Mouse (Mus musculus): ENCODE data around the gene 4930469K13Rik. TPM values are rescaled to one million over a fixed set of nuclear protein-coding genes. Genes with fewer than 3 reads are reported as not detected.

Gene 4930469K13Rik
- polyA plus RNA-seq, 1 experiment from 2014 or later, result not detected

DNA sequence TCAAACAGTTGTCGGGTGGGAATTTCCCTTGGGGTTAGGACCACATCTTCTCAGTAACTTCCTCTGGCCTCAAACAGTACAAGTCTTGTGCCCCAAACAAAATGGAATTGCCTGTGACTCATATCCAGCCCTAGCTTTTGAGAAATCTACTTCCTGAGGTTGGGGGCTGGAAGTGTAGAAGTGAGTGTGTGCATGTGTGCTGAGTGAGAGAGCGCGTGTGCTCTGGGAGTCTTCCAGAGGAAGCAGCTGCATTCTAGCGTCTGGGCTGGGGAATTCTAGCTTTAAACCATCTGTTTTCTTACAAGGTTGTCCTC, 87.5 kb downstream of the 4930469K13Rik start:
- no peak for ATAC-seq (ENCODE audit: low FRiP score, low TSS enrichment)
- Histone ChIP-seq H3K36me3 (ENCODE audit: control insufficient read depth, insufficient read depth, low read length) (no peaks in the 10 kb centered on the region), H3K27me3 (ENCODE audit: control insufficient read depth, insufficient read depth, low read length) (no peaks in the 10 kb centered on the region), H3K9me3 (ENCODE audit: control insufficient read depth, low read length) (no peaks in the 10 kb centered on the region), H3K4me3 (replicated peaks; ENCODE audit: low read depth, low read length) (no peak overlapping the region), H3K4me1 (ENCODE audit: control insufficient read depth, insufficient read depth, low read length) (no peaks in the 10 kb centered on the region), H3K27ac (replicated peaks; ENCODE audit: low read depth, low read length) (no peak overlapping the region), H3K4me2 (ENCODE audit: low read length) (no peak overlapping the region), H3K9ac (replicated peaks; ENCODE audit: low read length) (no peak overlapping the region)
- DNase-seq, result no peak
- 83% methylated on average over 4 of the region's 4 CpGs for WGBS

DNA sequence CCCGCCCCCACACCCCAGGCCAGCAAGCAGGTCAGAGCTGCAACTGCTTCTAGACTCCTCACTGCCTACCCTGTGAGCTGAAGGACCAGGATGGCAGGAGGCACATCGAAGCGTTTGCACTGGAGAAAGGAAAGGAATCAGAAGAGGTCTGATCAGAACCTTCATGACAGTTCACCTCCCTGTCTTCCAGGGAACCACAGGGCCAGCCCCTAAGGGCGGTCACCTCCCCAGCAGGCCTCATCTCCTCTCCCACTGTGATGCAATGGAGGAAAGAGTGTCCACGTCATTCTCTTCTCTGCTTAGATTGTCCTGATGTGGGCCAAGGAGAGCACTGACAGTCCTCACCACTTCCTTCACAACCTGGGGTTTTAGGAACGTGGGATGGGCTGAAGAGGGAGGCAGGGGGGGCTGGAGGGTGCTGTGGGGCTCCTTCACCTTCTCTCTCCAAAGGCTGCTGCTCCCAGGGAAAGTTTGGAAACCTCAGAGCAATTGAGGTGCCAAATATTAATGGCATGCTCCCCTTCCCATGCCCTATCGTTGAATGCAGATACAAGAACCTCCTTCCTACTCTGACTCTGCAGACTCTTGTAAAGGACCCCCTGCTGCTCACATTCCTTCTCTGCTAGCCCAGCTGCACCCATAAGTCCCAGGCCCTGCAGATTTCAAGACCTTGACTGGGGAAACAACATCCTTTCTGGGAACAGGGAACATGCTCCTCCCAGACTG, 88.1 kb downstream of the 4930469K13Rik start:
- Histone ChIP-seq H3K4me1 (ENCODE audit: control insufficient read depth, insufficient read depth, low read length) (no peaks in the 10 kb centered on the region), H3K9ac (replicated peaks; ENCODE audit: low read length) (no peak overlapping the region), H3K4me2 (ENCODE audit: low read length) (no peak overlapping the region), H3K27ac (replicated peaks; ENCODE audit: low read depth, low read length) (no peak overlapping the region), H3K27me3 (ENCODE audit: control insufficient read depth, insufficient read depth, low read length) (no peaks in the 10 kb centered on the region), H3K4me3 (replicated peaks; ENCODE audit: low read depth, low read length) (no peak overlapping the region), H3K36me3 (ENCODE audit: control insufficient read depth, insufficient read depth, low read length) (no peaks in the 10 kb centered on the region), H3K9me3 (ENCODE audit: control insufficient read depth, low read length) (no peaks in the 10 kb centered on the region)
- ATAC-seq (ENCODE audit: low FRiP score, low TSS enrichment), result no peak
- WGBS, result 77% methylated on average over 7 of the region's 7 CpGs
- no peak for DNase-seq

DNA sequence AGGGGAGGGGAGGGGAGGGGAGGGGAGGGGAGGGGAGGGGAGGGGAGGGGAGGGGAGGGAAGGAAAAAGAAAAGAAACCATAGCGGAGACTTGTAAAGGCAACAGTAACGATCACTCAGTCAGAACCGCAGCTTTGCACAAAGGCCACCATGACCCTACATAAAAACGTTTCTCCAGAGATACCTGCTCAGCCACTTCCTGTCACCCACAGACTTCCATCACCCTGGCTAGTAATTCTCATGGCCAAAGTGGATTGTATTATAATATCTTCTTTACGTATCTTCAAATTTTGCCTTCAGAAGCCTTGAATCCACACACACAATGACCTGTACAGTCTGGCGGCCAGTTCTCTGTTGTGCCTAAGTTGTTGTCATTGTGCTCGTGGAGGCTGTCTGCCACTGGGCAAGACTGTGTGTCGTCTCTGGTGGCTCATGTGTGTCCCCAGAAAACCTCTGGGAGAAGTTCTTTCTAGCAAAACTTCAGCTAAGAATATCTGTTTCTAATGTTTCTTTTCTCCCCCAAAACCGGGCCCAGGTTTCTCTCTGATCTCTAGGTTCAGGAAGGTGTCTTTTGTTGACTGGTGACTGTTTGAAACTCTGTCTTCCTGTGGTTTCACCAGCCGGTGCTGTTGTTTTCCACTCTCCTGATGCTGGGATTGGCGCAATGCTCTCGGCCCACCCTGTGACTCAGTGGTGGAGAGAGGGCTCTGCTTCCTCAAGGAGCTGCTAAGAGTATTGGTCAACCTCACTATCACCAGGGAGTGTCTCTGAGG, 88.9 kb downstream of the 4930469K13Rik start:
- H3K4me1 ChIP-seq (ENCODE audit: control insufficient read depth, insufficient read depth, low read length), result no peaks in the 10 kb centered on the region
- DNase-seq, result no peak
- no peak overlapping the region for H3K4me3 ChIP-seq (replicated peaks; ENCODE audit: low read depth, low read length)
- H3K27me3 ChIP-seq (ENCODE audit: control insufficient read depth, insufficient read depth, low read length), result no peaks in the 10 kb centered on the region
- H3K9me3 ChIP-seq (ENCODE audit: control insufficient read depth, low read length), result no peaks in the 10 kb centered on the region
- H3K4me2 ChIP-seq (ENCODE audit: low read length), result no peak overlapping the region
- 78% methylated on average over 12 of the region's 12 CpGs for WGBS
- ATAC-seq (ENCODE audit: low FRiP score, low TSS enrichment), result no peak
- H3K36me3 ChIP-seq (ENCODE audit: control insufficient read depth, insufficient read depth, low read length), result no peaks in the 10 kb centered on the region
- no peak overlapping the region for H3K9ac ChIP-seq (replicated peaks; ENCODE audit: low read length)
- H3K27ac ChIP-seq (replicated peaks; ENCODE audit: low read depth, low read length), result no peak overlapping the region

DNA sequence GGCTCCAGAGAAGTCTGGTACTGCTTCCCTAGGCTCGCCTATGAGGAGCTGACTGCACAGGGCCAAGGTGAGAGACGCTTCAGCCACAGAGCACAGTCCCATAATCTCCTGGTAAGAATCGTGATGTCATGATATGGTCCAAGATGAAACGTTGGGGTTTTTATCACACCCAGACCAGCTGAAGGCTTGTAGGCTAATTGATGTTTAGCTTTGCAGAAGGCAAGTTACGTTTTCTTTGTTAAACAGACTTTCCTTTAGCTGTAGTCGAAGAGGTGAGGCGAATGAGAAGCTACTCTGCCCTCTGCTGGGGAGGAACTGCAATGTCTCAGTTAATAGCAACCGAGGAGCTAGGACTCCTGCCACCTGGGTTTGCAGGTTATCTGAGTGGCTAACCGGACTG, 89.7 kb downstream of the 4930469K13Rik start:
- WGBS, result 52% methylated on average over 9 of the region's 9 CpGs
- Histone ChIP-seq H3K4me1 (ENCODE audit: control insufficient read depth, insufficient read depth, low read length) (no peaks in the 10 kb centered on the region), H3K9ac (replicated peaks; ENCODE audit: low read length) (no peak overlapping the region), H3K27me3 (ENCODE audit: control insufficient read depth, insufficient read depth, low read length) (no peaks in the 10 kb centered on the region), H3K36me3 (ENCODE audit: control insufficient read depth, insufficient read depth, low read length) (no peaks in the 10 kb centered on the region), H3K4me3 (replicated peaks; ENCODE audit: low read depth, low read length) (no peak overlapping the region), H3K27ac (replicated peaks; ENCODE audit: low read depth, low read length) (no peak overlapping the region), H3K4me2 (ENCODE audit: low read length) (no peak overlapping the region), H3K9me3 (ENCODE audit: control insufficient read depth, low read length) (no peaks in the 10 kb centered on the region)
- DNase-seq (peak; percentile 88), ATAC-seq (ENCODE audit: low FRiP score, low TSS enrichment) (no peak)

DNA sequence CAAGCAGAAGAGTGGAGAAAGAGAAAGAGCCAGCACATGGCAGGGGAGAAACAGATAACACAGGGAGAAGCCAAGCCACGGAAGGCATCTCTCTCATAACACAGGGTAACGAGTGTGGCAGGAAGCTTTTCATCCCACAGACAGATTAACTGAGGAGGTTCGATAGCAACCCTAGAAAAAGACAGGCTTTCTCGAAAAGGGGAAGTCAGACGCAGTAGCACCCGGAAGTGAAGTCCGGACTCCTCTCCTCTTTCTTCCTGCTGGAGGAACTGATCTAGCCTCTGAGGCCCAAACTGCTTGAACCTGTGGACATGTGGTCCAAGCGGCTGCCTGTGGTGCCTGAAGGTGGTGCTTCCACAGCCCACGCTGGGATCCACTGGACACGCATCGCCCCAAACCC, 90.1 kb downstream of the 4930469K13Rik start:
- ATAC-seq (ENCODE audit: low FRiP score, low TSS enrichment), result no peak
- Histone ChIP-seq H3K4me1 (ENCODE audit: control insufficient read depth, insufficient read depth, low read length) (no peaks in the 10 kb centered on the region), H3K9me3 (ENCODE audit: control insufficient read depth, low read length) (no peaks in the 10 kb centered on the region), H3K36me3 (ENCODE audit: control insufficient read depth, insufficient read depth, low read length) (no peaks in the 10 kb centered on the region), H3K27me3 (ENCODE audit: control insufficient read depth, insufficient read depth, low read length) (no peaks in the 10 kb centered on the region), H3K27ac (replicated peaks; ENCODE audit: low read depth, low read length) (no peak overlapping the region), H3K4me3 (replicated peaks; ENCODE audit: low read depth, low read length) (no peak overlapping the region), H3K4me2 (ENCODE audit: low read length) (no peak overlapping the region), H3K9ac (replicated peaks; ENCODE audit: low read length) (no peak overlapping the region)
- WGBS, result 86% methylated on average over 11 of the region's 11 CpGs
- DNase-seq, result no peak

- WGBS, result 94% methylated on average over 2 of the region's 2 CpGs
- no peak for ATAC-seq (ENCODE audit: low FRiP score, low TSS enrichment)
These were observed 90.7 kb downstream of the 4930469K13Rik start for GRCm38 (mm10) chr11:34007616-34008015.

DNA sequence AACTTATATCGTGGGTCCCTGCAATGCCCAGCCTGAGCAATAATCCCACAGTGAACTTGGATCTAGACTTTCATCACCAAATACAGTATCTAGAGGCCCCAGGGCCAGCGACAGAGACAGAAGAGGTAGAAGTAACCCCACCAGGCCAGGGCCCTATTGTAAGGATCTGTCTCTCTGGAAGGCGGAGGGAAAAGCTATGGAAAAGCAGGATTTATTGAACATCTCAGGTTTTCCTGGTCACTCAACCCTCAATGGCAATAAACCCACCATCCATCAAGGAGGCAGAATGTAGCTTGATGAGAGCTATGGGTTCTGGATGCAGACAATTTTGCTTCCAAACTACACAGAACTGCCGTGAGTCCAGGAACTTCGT, 95.8 kb downstream of the 4930469K13Rik start:
- no peaks in the 10 kb centered on the region for H3K36me3 ChIP-seq (ENCODE audit: control insufficient read depth, insufficient read depth, low read length)
- DNase-seq (no peak), ATAC-seq (ENCODE audit: low FRiP score, low TSS enrichment) (no peak)
- H3K4me3 ChIP-seq (replicated peaks; ENCODE audit: low read depth, low read length), result no peak overlapping the region
- H3K4me1 ChIP-seq (ENCODE audit: control insufficient read depth, insufficient read depth, low read length), result 0 out of 2 replicates have a peak, but pooled peaks cover 5% of the 10 kb centered on the region
- H3K4me2 ChIP-seq (ENCODE audit: low read length), result no peak overlapping the region
- no peak overlapping the region for H3K27ac ChIP-seq (replicated peaks; ENCODE audit: low read depth, low read length)
- no peaks in the 10 kb centered on the region for H3K27me3 ChIP-seq (ENCODE audit: control insufficient read depth, insufficient read depth, low read length)
- no peaks in the 10 kb centered on the region for H3K9me3 ChIP-seq (ENCODE audit: control insufficient read depth, low read length)
- no peak overlapping the region for H3K9ac ChIP-seq (replicated peaks; ENCODE audit: low read length)
- WGBS, result 82% methylated on average over 5 of the region's 5 CpGs

More at GRCm38 (mm10) chr11:34007616-34008015, 90.7 kb downstream of the 4930469K13Rik start:
- no peak overlapping the region for H3K4me3 ChIP-seq (replicated peaks; ENCODE audit: low read depth, low read length)
- DNase-seq, result no peak
- no peak overlapping the region for H3K4me2 ChIP-seq (ENCODE audit: low read length)
- no peaks in the 10 kb centered on the region for H3K9me3 ChIP-seq (ENCODE audit: control insufficient read depth, low read length)
- H3K27me3 ChIP-seq (ENCODE audit: control insufficient read depth, insufficient read depth, low read length), result no peaks in the 10 kb centered on the region
- no peak overlapping the region for H3K9ac ChIP-seq (replicated peaks; ENCODE audit: low read length)
- no peaks in the 10 kb centered on the region for H3K4me1 ChIP-seq (ENCODE audit: control insufficient read depth, insufficient read depth, low read length)
- H3K27ac ChIP-seq (replicated peaks; ENCODE audit: low read depth, low read length), result no peak overlapping the region
- H3K36me3 ChIP-seq (ENCODE audit: control insufficient read depth, insufficient read depth, low read length), result no peaks in the 10 kb centered on the region

DNA sequence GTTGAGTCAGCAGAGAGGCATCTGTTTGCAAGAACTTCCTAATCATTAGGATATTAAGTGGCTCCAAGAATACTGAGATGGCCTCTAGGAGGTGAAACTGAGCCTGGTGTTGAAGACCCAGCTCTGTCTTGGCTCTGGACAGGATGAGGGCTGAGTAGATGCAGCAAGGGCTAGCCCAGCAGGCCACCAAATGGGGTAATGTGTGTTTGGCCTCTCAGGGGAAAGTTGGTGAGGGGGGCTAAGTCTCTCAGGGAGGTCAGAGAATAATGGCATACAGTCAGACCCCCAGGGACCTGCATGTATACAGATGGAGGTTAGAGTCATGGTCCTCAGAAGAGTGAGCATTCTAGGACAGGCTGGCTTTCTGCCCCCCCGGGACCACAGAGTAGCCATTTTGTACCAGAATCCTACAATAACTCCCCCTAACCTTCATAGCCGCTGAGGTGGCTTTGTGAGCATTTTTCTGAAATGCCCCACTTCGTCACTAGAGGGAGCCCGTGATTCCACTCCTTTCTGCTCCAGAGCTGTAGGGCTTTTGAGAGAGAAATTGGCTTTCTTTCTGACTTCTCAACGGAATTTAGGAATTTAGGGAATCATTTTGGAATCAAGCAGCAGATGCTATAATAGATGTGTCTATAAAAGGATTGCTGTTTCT, 96.3 kb downstream of the 4930469K13Rik start:
- Histone ChIP-seq H3K9ac (replicated peaks; ENCODE audit: low read length) (no peak overlapping the region), H3K4me2 (ENCODE audit: low read length) (no peak overlapping the region), H3K27ac (replicated peaks; ENCODE audit: low read depth, low read length) (no peak overlapping the region), H3K4me3 (replicated peaks; ENCODE audit: low read depth, low read length) (no peak overlapping the region), H3K9me3 (ENCODE audit: control insufficient read depth, low read length) (no peaks in the 10 kb centered on the region), H3K36me3 (ENCODE audit: control insufficient read depth, insufficient read depth, low read length) (no peaks in the 10 kb centered on the region), H3K27me3 (ENCODE audit: control insufficient read depth, insufficient read depth, low read length) (no peaks in the 10 kb centered on the region), H3K4me1 (ENCODE audit: control insufficient read depth, insufficient read depth, low read length) (0 out of 2 replicates have a peak, but pooled peaks cover 5% of the 10 kb centered on the region)
- ATAC-seq (ENCODE audit: low FRiP score, low TSS enrichment), result no peak
- DNase-seq, result peak; percentile 69
- WGBS, result 15% methylated on average over 5 of the region's 5 CpGs
